Mouse (Mus musculus) frontal cortex, postnatal 25 days (tissue): Measurements from ENCODE around the gene Glp2r.

Source experiments
- DNase-seq, 2 experiments: peaks; one replicate each; pipeline ENCODE4 v3.0.0; 2022; ENCODE audit warnings: low spot score in 2 of 2

Gene Glp2r

DNA sequence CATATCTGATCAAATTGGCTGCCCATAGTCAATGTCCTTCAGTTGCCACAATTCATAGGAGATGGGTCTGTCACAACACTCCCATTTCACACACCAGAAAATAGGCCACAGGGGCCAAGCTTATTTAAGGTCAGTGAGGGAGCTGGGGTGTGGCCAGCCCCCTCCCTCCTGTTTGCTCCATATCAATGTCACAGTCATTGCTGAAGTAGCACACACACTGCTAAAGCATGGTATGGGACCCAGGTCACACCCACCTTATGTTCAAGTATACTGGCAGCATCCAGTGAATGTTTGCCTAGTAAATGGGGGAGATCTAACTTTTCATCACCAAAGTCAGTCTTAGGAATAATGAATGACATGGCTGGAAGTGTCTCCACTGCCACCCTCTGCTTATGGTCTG is 42.2 kb downstream of the Glp2r start:
- DNase-seq, result no peak

GRCm38 (mm10) chr11:67727095-67727494 is 43.9 kb downstream of the Glp2r start:
- no peak for DNase-seq

GRCm38 (mm10) chr11:67723231-67724013 is 47.5 kb downstream of the Glp2r start:
- DNase-seq, result peak in 1 of 2 experiments; percentile 24

DNA sequence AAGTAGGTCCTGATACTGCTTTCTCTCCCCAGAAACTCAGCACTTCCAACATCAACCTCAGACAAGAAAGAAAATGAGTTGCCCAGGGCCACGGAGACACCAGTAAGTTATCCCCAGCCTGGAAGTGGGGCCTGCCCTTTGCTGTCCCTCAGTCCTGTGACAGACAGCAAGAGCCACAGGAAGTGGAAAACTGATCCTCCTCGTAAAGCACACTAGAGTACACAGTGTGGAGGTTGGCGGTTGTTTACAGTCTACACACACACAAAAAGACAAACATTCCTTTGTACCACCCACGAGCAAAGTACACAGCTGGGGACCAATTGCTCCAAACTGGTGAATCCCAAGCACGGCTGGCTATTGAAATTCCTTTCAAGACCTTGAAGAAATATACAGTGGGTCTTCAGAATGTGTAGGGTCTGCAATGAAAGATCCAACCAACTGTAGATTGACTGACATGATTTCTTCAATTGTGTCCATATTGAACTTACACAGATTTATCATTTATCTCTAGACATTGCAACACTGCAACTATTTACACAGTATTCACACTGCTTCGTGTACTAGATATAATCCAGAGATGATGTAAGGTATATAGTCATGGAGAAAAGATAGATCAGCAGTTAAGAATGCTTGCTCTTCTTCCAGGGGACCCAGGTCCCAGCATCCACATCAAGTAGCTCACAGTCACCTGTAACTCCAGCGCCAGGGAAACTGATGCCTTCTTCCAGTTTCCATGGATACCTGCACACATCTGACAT is 48.4 kb downstream of the Glp2r start:
- no peak for DNase-seq

GRCm38 (mm10) chr11:67721485-67721884 is 49.5 kb downstream of the Glp2r start:
- DNase-seq, result no peak

DNA sequence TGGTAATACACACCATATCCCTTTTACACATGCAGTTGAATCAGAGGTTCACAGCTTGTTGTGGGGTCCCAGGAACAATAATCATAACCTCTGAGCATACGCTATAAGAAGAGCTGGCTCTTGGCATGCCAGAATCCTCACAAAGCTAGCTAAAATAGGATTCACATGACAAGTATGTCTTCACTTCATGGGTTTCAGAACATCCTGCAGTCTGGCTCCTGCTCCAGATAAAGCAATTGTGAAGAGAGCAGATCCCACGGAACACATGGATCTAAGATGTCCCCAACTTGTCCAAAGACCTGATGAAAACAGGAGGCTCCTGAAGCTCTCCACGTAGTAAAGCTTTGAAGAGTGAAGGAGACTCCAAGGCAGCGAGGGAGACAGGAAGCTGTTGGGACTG is 55.6 kb downstream of the Glp2r start:
- no peak for DNase-seq

GRCm38 (mm10) chr11:67712976-67713375 is 58.0 kb downstream of the Glp2r start:
- no peak for DNase-seq

DNA sequence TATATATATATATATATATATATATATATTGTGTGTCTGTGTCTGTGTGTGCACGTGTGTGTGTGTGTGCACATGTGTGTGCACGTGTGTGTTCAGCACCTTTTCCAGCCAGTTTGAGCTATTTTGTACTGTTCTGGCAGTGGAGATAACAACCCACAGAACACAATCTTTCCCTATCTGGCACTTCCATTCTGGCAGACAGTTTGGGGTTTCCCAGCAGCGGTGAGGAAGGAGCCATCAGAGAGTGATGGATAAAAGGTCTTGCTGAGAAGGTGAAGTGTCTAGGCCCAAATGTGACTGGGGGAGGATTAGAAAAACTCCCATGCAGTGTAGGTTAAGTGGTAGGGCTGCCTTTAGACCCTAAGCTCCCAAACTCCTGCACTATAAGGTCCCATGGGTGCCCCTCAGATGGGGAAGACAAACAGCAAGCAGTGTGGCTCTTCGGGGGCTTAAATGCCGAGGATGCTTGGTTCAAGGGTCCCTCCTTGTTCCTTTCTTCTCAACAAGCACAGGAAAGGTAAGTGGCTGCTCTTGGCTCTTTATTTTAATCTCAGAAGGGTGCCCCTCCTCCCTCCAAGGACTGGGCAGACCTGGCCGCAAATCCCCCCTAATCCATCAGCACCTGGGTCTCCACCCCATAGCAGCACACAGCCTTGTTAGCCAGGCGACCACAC is 76.1 kb downstream of the Glp2r start, which contains the start of gene Rcvrn:
Gene Rcvrn, plus strand, starts transcription at position 624 of the 674 bp plus-strand sequence.
- DNase-seq, result no peak

DNA sequence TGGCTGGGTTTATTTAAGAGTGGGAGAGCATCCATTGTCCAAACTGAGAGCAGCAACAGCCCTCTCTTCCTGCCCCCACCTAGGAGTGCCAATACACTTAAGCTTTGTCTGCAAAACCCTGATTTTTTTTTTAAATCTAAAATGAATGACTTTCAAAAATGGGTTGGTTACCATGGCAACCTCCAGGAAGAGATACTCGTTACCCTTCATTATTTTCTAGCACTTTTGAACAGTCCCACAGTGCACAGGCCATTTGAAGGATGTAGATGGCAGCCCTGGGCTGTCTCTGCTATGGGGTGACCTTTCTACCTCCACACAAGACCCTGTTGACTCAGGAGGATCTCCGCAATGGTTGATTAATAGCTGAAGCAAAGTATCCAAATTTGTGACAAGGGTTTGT is 84.8 kb downstream of the Glp2r start:
- no peak for DNase-seq

DNA sequence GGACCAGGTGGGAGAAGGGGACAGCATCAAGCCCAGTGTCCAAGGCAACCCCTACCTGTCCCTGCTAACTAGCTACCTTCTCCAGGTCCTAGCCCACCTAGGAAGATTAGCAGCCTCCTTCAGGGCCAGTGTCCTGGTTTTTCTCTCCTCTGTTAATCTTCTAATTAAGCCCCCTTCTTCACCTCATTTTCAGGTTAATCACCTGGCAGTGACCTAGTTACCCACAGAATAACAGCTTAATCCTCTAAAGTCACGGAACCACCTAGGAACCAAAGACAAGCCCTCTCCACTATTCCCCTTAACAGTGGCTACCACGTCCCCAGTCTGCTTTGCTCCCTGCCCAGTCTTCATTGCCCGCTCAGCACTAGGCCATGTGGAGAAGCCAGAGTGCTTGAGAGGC is 89.1 kb downstream of the Glp2r start:
- no peak for DNase-seq

DNA sequence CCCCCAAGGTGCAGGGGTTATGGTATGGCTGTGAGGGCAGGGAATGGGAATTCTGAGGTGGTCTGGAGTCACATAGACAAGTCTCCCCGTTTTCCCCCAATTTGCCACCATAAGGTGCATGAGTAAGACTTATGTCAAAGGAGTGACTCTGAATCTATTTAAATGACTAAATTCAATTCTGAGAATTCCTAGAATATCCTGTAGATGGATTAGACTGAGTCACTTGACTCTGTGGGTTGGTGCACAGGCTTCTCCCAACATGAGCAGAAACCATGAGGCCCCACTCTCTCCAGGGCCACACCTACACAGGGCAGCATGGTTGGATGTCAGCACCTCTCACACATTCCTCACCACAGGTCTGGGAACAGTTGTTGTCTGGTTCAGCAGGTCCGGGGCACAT is 91.0 kb downstream of the Glp2r start:
- DNase-seq, result no peak

GRCm38 (mm10) chr11:67679300-67679699 is 91.7 kb downstream of the Glp2r start:
- no peak for DNase-seq

- DNase-seq, result peak in 1 of 2 experiments; percentile 59
These were observed 95.1 kb downstream of the Glp2r start for GRCm38 (mm10) chr11:67675562-67676540.

DNA sequence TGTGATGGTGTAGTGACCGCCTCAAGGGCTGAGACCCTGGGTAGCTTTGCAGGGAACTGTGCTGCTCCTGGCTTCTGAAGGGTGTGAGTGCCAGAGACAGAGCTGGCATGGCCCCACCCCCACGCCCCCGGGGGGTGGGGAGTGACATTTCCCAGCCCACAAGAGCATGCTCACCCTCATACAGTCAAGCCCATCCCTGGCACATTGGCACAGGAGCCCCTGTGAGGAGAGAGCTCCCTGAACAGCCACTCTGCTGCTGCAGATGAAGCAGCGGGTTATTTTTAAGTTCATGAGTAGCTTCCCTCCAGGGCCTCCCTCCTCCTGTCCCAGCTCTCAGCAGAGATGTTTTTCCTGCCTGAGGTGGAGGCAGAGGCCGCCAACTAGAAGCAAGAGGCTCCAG is 98.8 kb downstream of the Glp2r start:
- peak in 1 of 2 experiments; percentile 36 for DNase-seq

DNA sequence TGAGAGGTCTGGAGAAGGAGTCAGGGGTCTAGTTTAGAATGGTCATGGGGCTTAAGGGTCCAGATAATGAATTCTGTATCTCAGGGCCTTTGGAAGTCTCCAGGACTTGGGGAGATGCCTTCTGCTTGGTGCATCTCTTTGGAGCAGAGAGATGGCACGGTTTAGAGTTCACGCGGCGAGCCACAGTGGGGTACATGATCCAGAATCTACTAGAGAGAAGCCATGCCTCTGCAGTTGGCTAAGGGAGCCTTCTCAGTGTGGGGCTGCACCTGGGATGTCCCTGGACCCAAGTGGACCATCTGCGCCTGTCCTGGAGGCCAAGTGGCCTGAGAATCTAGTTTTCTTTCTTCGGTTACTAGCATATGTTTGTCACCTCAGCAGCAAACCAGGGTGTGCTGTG is 100.9 kb downstream of the Glp2r start:
- DNase-seq, result no peak

DNA sequence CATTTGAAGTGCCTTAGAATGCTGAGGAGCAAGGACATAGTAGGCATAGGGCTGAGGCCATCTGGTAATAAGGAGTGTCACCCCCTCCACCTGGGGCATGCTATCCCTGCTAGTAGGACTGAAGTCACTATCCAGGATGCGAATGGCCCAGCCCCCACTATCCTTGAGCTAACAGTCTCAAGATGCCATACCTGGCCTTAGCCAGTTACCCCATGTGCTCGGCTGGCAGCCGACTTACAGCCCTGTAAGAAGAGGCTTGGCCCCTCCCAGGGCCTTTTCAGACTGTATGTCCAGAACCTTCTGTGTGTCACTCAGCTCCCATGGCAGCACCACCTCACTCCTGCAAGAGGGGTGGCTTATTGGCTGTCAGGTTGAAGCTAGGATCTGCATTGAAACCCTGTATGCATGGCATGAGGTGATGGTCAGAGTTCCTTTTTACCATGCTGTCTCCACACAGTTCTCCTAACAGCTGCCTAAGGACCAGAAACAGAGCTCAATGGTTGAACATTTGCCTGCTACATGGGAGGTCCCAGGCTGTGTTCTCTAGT is 102.4 kb downstream of the Glp2r start:
- no peak for DNase-seq

DNA sequence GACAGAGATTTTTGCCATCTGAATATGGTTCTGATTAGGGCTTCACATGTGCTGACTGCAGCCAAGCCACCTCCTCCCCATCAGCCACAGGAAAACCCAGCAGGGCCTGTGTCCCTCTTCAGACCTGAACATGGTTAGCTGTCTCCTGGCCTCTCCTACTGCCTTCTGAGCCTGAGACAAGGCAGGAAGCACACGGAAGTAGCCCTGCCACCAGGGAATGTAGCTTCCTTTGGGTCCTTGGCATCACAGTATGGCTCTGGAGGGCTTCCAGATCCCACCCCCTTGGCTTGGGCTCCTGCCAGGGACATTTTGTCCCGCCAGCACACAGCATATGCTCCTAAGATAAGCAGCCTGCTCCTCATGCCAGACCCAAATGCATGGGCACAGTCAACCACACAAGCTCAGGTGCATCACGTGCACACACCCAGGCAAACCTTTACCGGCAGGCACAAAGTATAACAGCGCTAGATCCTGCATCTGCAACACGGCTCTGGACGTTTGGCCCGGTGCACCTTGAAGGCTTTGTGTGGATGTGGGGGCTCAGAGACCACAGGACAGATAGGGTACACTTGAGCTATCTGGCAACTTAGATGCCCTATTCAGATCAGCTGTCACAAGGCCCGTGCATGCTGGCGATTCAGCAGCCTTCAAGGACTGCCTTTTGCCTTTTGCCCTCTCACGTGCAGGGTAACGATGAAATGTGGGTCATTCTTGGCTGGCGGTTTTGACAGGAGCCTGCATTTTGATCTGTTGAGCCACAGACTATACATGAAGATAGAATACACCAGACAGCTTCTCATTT is 103.2 kb downstream of the Glp2r start:
- peak; percentile 73 to 74 for DNase-seq

DNA sequence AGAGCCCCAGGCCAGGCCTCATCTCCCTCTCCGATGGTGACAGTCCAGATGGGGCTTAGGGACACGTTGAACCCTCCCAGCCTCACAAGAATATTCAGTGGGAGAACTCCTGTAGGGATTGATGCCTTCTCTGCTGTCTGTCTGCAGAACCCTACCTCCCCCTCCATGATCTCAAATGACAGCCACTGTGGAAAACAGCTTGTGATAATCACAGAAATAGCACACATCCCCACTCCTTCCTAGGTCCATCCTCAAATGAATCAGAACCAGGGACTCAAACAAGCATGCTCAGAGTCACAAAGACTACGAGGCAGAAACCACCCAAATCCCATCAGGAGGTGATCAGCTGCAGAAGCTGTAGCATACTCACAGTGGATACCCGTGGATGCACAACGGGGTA is 104.8 kb downstream of the Glp2r start:
- no peak for DNase-seq

- DNase-seq, result no peak
These were observed 106.0 kb downstream of the Glp2r start for GRCm38 (mm10) chr11:67664918-67665317.

DNA sequence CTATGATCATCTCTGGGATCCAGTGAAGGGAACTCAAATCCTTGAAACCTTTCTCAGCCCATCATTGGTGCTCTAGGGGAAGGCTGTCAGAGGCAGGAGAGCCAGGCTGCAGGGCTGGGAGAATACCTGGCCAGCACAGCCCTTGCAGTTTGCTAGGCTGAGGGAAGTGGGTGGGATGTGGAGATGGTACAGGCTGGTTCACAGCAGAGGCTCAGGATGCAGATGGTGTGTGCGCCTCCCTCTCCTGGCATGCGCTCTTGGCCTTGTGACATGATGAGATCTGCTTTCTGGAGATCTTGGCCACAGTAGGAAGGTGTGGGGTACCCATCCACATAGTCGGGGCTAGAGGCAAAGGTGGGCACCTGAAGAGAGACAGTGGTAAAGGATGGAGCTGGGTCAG is 106.7 kb downstream of the Glp2r start:
- DNase-seq, result no peak
